Mouse (Mus musculus): ENCODE measurements around the gene Rin1.

GRCm38 (mm10) chr19:5050047-5050905 is at the start of gene Rin1:
- TF ChIP-seq ZNF384 (IDR thresholded peaks at IDR 0.05; ENCODE audit: low read depth, low read length) (no peak), MAFK (IDR thresholded peaks at IDR 0.05; ENCODE audit: insufficient read depth, low read depth, low read length) (no peak), CHD2 (IDR thresholded peaks at IDR 0.05; ENCODE audit: low read depth, low read length) (no peak), HCFC1 (IDR thresholded peaks at IDR 0.05; ENCODE audit: borderline replicate concordance, insufficient read depth, low read length) (no peak), ZC3H11A (IDR thresholded peaks at IDR 0.05; ENCODE audit: borderline replicate concordance, low read depth, low read length) (no peak)

Data from ES-E14 (cell line).